Mouse (Mus musculus): Measurements from ENCODE around the gene Socs4.

Gene Socs4

GRCm38 (mm10) chr14:47276637-47277393 is at the start of gene Socs4, which contains the start of gene Wdhd1:
Gene Socs4 (plus strand): TSS chr14:47276931.
Gene Wdhd1 (minus strand): TSS chr14:47276857.
- peak; percentile 91 for DNase-seq (ENCODE audit: low spot score)

- no peak for DNase-seq (ENCODE audit: low spot score)
Observed at GRCm38 (mm10) chr14:47229796-47230376, 46.8 kb upstream of the Socs4 start.

DNA sequence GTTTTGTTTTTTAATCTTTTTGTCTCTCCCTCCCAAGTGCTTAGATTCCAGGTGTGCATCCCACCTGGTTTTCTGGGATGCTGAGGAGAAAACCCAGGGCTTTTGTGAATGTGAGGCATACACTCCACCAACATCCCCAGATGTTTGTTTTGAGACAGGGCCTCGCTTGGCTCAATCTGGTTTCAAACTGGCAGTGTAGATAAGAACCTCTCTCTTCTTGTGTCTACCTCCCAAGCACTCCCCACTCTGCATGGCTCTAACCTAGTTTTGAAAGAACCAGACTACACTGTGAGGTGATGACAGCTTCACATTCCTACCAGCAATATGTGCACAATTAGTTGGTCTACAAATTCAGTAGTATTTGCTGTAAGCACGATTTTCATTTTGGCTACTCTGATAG is 43.1 kb upstream of the Socs4 start:
- DNase-seq (ENCODE audit: low spot score) = no peak

DNA sequence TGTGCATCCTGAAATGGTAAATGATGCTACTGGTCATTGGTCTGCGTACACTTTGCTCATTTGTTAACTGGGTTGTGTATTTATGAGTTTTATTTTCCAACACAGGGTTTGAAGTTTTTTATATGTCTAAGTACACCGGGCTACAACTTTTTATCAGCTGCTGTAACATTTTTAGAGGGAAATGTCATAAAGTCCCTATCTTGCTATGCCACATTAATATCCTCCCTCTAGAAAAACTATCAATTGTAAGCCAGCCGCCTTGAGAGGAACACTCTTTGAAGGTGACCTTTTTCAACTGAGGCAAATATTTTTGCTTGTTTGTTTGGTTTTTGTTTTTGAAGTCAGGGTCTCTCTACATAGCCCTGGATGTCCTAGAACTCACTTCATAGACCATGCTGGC is 42.7 kb upstream of the Socs4 start:
- DNase-seq (ENCODE audit: low spot score) = no peak

DNA sequence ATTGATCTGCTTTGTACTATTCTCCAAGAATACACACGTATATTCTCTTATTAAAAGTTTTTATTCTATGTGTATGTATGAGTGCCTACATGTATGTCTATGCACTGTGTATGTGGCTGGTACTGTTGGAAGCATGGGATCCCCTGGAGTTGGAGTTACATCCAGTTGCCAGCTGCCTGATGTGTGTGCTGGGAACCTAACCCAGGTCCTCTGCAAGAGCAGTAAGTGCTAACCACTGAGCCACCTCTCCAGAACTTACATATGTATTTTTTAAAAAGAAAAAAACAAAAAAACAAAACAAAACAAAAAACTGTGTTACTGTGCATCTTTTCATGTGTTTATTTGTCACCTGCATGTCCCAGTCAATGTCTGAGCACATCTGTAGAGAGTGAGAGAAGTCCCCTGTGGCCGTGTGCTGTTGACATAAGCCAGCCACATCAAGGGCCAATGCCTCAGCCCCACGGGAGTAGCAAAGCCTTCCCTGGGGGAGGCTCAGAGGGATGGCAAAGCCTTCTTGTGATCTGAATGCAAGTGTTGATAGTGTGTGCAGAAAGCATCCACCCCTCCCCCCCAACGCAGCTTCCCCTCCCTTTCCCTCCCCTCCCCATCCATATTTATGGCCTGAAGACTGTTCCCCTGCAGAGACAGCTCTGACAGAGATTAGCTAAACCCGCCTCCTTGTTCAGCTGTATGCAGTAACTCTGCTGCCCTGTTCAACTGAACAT is 42.0 kb upstream of the Socs4 start:
- DNase-seq (ENCODE audit: low spot score) = no peak

DNA sequence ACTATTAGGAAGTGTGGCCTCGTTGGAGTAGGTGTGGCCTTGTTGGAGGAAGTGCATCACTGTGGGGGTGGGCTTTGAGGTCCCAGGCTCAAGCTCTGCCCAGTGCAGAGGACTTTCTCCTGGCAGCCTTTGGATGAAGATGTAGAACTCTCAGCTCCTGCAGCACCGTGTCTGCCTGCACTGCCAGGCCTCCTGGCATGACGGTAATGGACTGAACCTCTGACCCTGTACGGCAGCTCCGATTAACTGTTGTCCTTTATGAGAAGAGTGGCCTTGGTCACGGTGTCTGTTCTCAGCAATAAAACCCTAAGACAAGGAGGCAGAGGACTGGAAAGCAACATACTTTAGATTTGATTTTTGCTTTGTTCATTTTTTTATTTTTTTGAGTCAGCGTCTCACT is 40.2 kb upstream of the Socs4 start:
- no peak for DNase-seq (ENCODE audit: low spot score)

GRCm38 (mm10) chr14:47237286-47237685 is 39.4 kb upstream of the Socs4 start:
- DNase-seq (ENCODE audit: low spot score) = no peak

DNA sequence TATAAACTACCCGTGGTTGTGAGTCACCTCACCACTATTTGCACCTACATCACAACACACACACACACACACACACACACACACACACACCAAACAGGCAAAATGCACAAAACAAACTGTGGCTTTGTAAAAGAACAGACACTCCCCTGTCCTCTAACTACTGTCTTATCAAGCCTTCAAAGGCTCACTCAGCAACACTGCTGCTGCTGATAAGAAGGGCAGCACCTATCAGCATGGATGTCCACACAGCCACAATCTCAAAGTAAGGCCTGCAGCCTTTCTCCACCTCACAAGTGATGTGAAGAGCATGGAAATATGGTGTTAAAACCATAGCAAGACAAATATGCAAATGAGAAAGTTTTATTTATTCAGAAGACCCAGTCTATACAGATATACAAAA is 36.1 kb upstream of the Socs4 start:
- DNase-seq (ENCODE audit: low spot score) = no peak

DNA sequence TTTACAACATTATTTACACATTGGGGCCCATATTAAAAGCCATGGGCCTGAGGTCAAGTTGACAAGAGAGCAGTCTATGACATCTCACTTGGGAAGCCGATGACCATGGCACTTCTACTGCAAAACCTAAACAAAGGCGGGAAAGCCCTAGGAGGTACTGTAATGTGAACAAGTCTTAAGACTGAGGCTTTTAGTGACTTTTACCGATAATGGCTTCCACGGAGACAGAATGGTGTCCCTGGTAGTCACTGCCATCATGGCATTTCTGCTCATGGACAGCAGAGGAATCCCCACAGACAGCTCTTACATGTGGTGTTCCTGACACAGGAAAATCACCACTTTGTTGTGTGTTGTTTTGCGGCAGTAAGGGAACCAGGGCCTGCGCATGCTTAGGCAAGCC is 35.7 kb upstream of the Socs4 start:
- no peak for DNase-seq (ENCODE audit: low spot score)

GRCm38 (mm10) chr14:47242753-47243152 is 34.0 kb upstream of the Socs4 start:
- DNase-seq (ENCODE audit: low spot score) = no peak

GRCm38 (mm10) chr14:47249839-47250238 is 26.9 kb upstream of the Socs4 start:
- DNase-seq (ENCODE audit: low spot score) = no peak

GRCm38 (mm10) chr14:47264866-47265265 is 11.9 kb upstream of the Socs4 start:
- DNase-seq (ENCODE audit: low spot score) = peak; percentile 32

DNA sequence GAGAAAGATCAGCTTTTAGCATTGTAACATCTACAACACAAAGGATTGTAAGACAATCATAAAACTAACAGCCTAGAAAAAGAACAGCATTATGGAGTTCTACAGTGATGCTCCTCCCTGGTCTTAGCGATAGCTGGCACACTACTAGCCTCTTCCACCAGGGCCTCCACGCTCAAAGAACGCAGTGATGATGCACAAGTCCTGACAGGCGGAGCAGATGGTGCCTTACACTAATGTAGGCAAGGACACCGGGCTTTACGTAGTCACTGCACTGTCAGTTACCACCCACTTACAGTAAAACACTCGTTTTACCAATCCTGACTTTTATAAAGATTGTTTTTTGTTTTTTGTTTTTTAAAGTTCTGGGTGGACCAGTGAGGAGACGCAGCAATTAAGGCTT is 10.9 kb upstream of the Socs4 start:
- DNase-seq (ENCODE audit: low spot score) = peak; percentile 17

- no peak for DNase-seq (ENCODE audit: low spot score)
Observed at GRCm38 (mm10) chr14:47269056-47269455, 7.7 kb upstream of the Socs4 start.

GRCm38 (mm10) chr14:47269706-47270105 is 7.0 kb upstream of the Socs4 start:
- no peak for DNase-seq (ENCODE audit: low spot score)

DNA sequence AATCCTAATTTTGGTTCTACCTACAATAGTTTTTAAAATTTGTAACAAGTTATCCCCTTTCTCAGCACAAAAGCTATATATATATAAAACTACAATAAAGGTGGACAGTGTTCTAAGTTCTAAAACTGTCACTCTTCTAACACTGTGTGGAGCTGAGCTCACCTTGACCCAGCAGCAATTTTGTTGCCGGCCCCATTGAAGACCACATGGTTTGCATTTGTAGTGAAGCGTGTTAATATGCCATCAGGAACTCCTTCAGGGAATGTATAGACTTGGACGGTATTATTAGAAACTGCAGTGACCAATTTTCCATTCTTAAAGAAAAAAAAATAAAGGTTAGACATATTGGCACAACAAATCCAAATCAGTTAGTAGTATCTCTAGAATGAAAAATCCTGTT is 3.0 kb upstream of the Socs4 start:
- no peak for DNase-seq (ENCODE audit: low spot score)

DNA sequence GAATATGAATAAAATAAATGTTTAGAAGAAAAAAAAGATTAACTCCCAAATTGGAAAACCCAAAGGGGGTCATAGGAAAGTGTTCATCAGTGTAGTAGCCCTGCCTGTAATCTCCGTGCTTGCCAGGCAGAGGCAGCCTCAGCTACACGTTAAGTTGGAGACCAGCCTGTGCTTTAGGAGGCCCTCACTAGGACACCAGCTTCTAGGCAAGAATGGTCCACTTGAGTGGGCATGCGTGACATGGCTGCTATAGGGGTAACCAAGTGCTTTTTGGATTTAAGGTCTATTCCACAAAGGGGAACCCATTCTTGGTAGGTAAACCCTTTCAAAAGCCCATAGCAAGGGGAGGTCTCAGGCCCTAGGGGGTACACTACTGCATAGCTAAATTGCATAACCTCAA is 1.3 kb upstream of the Socs4 start:
- DNase-seq (ENCODE audit: low spot score) = no peak

GRCm38 (mm10) chr14:47276036-47276603 is 611 bp upstream of the Socs4 start:
- DNase-seq (ENCODE audit: low spot score) = no peak

GRCm38 (mm10) chr14:47279058-47279457 is 2.3 kb downstream of the Socs4 start:
- DNase-seq (ENCODE audit: low spot score) = no peak

DNA sequence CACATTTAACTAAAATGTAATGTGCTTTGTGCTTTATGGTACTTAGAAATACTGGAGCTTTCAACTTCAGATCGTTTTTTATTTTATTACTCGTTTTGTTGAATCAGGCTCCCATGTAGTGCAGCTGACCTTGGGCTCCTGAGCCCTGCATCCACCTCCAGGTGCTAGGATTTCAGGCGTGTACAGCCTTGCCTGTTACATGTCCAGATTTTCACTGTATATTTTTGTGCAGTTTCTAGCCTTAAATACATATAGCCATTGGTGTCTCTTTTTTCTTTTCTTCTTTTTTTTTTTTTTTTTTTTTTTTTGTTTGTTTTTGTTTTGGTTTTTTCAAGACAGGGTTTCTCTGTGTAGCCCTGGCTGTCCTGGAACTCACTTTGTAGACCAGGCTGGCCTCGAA is 4.8 kb downstream of the Socs4 start:
- DNase-seq (ENCODE audit: low spot score) = no peak

GRCm38 (mm10) chr14:47283568-47283967 is 6.8 kb downstream of the Socs4 start:
- DNase-seq (ENCODE audit: low spot score) = no peak

DNA sequence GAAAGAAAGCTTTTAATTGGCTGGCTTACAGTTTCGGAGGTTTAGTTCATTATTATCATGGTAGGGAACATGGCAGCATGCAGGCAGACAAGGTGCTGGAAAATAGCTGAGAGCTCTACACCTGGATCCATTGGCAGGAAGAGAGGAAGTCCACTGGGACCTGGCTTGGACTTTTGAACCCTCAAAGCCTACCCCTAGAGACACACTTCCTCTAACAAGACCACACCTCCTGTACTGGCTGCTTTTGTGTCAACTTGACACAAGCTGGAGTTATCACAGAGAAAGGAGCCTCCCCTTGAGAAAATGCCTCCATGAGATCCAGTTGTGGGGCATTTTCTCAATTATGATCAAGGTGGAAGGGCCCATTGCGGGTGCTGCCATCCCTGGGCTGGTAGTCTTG is 8.5 kb downstream of the Socs4 start:
- no peak for DNase-seq (ENCODE audit: low spot score)

DNA sequence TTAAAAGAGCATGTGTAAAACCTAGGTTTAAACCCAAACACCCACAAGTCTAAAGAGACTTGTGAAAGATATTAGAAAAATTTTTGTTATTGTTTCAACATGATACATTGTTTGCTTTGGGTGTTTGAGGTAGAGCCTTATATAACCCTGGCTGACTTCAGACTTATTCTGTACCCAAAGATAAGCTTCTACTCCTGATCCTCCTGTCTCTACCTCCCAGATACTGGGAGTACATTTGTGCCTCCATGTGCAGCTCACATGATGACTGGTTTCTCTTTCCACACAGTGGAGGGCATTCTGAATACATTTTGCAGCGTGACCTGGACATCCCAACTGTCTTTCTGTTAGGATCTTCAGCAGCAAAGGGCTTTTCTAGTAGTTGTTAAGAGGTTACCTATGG is 9.5 kb downstream of the Socs4 start:
- DNase-seq (ENCODE audit: low spot score) = no peak

All from layer of hippocampus, adult 11-12 months (tissue).